Mouse (Mus musculus) limb, embryonic 15.5 days (tissue): ENCODE data around the gene Fam160b1. TPM values are rescaled to one million over a fixed set of nuclear protein-coding genes. Genes with fewer than 3 reads are reported as not detected.

Experiments
- ATAC-seq: fragments of 200-750 bp; cut with Nextera tagmentation; 2 replicates; pipeline ENCODE4 v1.8.0; 2017; ENCODE audit warnings: low read depth, moderate TSS enrichment; ENCODE audit not compliant: insufficient number of reproducible peaks, low FRiP score, low TSS enrichment
- H3K27ac ChIP-seq: fragments of 300-500 bp; sonication (generic); 2 replicates; pipeline ENCODE4 v1.5.1; 2015; ENCODE audit warnings: moderate library complexity, mild to moderate bottlenecking, inconsistent platforms
- H3K27me3 ChIP-seq: fragments of 300-500 bp; sonication (generic); 2 replicates; pipeline ENCODE4 v1.6.1; 2015; ENCODE audit warnings: inconsistent platforms
- H3K36me3 ChIP-seq: fragments of 300-500 bp; sonication (generic); 2 replicates; pipeline ENCODE4 v1.6.1; 2015; ENCODE audit warnings: inconsistent platforms
- H3K4me1 ChIP-seq: fragments of 300-500 bp; sonication (generic); 2 replicates; pipeline ENCODE4 v1.6.1; 2015; ENCODE audit warnings: inconsistent platforms
- H3K4me2 ChIP-seq: fragments of 300-500 bp; sonication (generic); 2 replicates; pipeline ENCODE4 v1.6.1; 2015; ENCODE audit warnings: mild to moderate bottlenecking, inconsistent platforms
- H3K4me3 ChIP-seq: fragments of 300-500 bp; sonication (generic); 2 replicates; pipeline ENCODE4 v1.5.1; 2015; ENCODE audit warnings: mild to moderate bottlenecking, inconsistent platforms
- H3K9ac ChIP-seq: fragments of 300-500 bp; sonication (generic); 2 replicates; pipeline ENCODE4 v1.6.1; 2015; ENCODE audit warnings: inconsistent platforms
- H3K9me3 ChIP-seq: fragments of 300-500 bp; sonication (generic); 2 replicates; pipeline ENCODE4 v1.6.1; 2016; ENCODE audit warnings: inconsistent platforms
- WGBS: fragments of 180-500 bp; shearing (Covaris S2); methylation state at CpG from one replicate; pipeline ENCODE4 v1.1.7; 2015; 5-methylcytosine and 5-hydroxymethylcytosine counted together
- polyA plus RNA-seq: library from polyadenylated mRNA; unstranded; fragments of >200 nt; fragmentation: Nextera tagmentation; extraction: Ambion mirVana; gene quantifications from 2 replicates; pipeline ENCODE4 v1.2.1, GENCODE M21; 2015

Gene Fam160b1
- polyA plus RNA-seq, 1 experiment from 2014 or later, result 17.4 TPM

GRCm38 (mm10) chr19:57431476-57431875 is 71.0 kb downstream of the Fam160b1 start:
- Histone ChIP-seq H3K4me1 (peaks cover 2% of the 10 kb centered on the region), H3K36me3 (no peaks in the 10 kb centered on the region), H3K27me3 (no peaks in the 10 kb centered on the region), H3K9ac (no peak overlapping the region), H3K9me3 (no peaks in the 10 kb centered on the region), H3K27ac (no peak overlapping the region), H3K4me2 (no peak overlapping the region), H3K4me3 (no peak overlapping the region)
- WGBS, result 28% methylated on average over 6 of the region's 6 CpGs
- no peak for ATAC-seq

GRCm38 (mm10) chr19:57434024-57434423 is 73.5 kb downstream of the Fam160b1 start:
- Histone ChIP-seq H3K4me1 (peaks cover 6% of the 10 kb centered on the region), H3K9ac (no peak overlapping the region), H3K36me3 (no peaks in the 10 kb centered on the region), H3K27me3 (no peaks in the 10 kb centered on the region), H3K4me3 (no peak overlapping the region), H3K9me3 (no peaks in the 10 kb centered on the region), H3K4me2 (no peak overlapping the region), H3K27ac (no peak overlapping the region)
- 73% methylated on average over 6 of the region's 6 CpGs for WGBS
- ATAC-seq, result no peak

- Histone ChIP-seq H3K36me3 (no peaks in the 10 kb centered on the region), H3K27ac (no peak overlapping the region; the same call in 1 of the 2 replicates), H3K4me3 (no peak overlapping the region), H3K4me2 (no peak overlapping the region), H3K27me3 (no peaks in the 10 kb centered on the region), H3K9ac (no peak overlapping the region), H3K9me3 (no peaks in the 10 kb centered on the region), H3K4me1 (peaks cover 16% of the 10 kb centered on the region)
- WGBS, result 41% methylated on average over 10 of the region's 10 CpGs
- no peak for ATAC-seq
Observed at GRCm38 (mm10) chr19:57436586-57437021, 76.1 kb downstream of the Fam160b1 start.

GRCm38 (mm10) chr19:57437042-57437441 is 76.6 kb downstream of the Fam160b1 start:
- Histone ChIP-seq H3K27ac (no peak overlapping the region), H3K4me2 (no peak overlapping the region), H3K36me3 (no peaks in the 10 kb centered on the region), H3K4me3 (no peak overlapping the region), H3K9ac (no peak overlapping the region), H3K9me3 (no peaks in the 10 kb centered on the region), H3K27me3 (no peaks in the 10 kb centered on the region), H3K4me1 (peaks cover 18% of the 10 kb centered on the region)
- ATAC-seq, result no peak
- WGBS, result 33% methylated on average over 7 of the region's 7 CpGs

Other genes with a start within 250 kb of the Fam160b1 start
- 105 and 116 TPM in 2 replicates for gene Ablim1, start 45.8 kb upstream of the Fam160b1 start, polyA plus RNA-seq
- gene Trub1, start 92.2 kb downstream of the Fam160b1 start, polyA plus RNA-seq, result 24.0 and 24.7 TPM in 2 replicates